Mouse (Mus musculus): ENCODE results near the gene Zfp62.

DNA sequence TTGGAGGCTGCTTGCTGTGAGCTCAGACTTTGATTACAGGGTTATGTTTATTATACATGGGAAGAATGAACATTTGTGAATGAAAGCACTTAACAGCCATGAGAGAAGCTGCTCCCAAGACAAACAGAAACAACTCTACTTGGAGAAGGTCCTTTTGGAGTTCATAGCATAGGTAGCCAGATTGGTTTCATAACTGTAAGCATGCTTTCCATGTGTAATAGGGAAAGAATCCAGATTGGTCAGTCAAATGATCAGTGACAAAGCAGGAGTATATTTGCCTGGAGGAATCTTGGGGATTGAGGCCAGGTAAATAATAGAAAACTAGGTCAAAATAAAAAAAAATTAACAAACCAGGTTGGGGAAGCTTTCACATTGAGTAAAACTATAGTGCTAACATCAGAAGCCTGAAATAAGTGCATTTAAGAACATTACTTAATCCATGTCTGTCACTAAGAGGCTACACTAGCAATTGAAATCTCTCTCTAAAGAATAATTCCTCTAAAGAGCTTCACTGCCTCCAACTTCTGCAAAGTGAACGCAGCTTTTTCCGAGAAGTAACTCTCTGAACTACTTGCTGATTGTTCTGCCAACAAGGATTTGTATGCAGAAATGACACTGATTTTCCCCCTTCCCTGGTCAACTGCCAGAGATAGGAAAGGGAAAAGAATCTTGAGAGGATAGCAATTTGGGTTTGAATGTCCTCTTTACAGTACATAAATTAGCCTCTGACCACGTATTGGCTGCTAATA is 32.5 kb downstream of the Zfp62 start:
- TF ChIP-seq CTCF (IDR thresholded peaks at IDR 0.05; ENCODE audit: low read depth) (no peak), EP300 (IDR thresholded peaks at IDR 0.05; ENCODE audit: low read depth) (no peak)

Data from heart, postnatal 0 days (tissue).